Mouse (Mus musculus) brain, embryonic 14.5 days (tissue): Measurements from ENCODE around the gene Krtap19-9b.

Source experiments
- CTCF ChIP-seq: fragments of 200-500 bp; IDR thresholded peaks from 2 replicates; pipeline ENCODE4 v1.5.1; 2012; ENCODE audit warnings: inconsistent platforms, mild to moderate bottlenecking, moderate library complexity, borderline replicate concordance; ENCODE audit not compliant: insufficient read depth, insufficient read length; ENCODE audit errors: extremely low read depth
- POLR2A ChIP-seq: fragments of 200-500 bp; IDR thresholded peaks from 2 replicates; pipeline ENCODE4 v1.6.1; 2012; ENCODE audit warnings: mild to moderate bottlenecking, inconsistent platforms, borderline replicate concordance; ENCODE audit not compliant: poor library complexity, insufficient read depth, insufficient read length, severe bottlenecking; ENCODE audit errors: extremely low read depth

DNA sequence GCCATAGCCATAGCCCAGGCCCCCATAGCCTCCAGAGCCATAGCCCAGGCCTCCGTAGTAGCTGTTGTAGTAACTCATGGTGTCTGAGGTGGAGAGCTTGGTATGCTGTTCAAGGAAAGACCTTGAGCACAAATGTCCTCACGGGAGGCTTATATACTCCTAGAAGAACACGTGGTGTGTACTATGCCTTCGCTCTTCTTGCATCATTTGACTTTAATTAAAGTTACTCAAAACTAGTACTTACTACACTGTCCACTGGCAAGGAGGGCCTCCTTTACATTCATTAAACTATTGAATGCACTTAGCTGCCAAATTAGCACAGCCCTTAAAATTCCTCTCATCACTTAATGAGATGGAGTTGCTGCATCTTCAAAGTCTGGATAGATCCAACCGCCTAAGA is 47.1 kb downstream of the Krtap19-9b start, which contains the start of gene Krtap19-4:
- TF ChIP-seq POLR2A = no peak
- TF ChIP-seq CTCF = no peak
